Mouse (Mus musculus) G1E (cell line): Measurements from ENCODE around the gene Tnik.

Experiments
- CTCF ChIP-seq: IDR thresholded peaks from 2 replicates; pipeline ENCODE4 v1.5.1; 2012; ENCODE audit warnings: low read depth, low read length, inconsistent platforms, mixed read lengths
- GATA1 ChIP-seq: IDR thresholded peaks from 2 replicates; pipeline ENCODE4 v1.6.1; 2012; ENCODE audit warnings: borderline replicate concordance, low read length, inconsistent platforms, mixed read lengths
- GATA2 ChIP-seq: IDR thresholded peaks from 2 replicates; pipeline ENCODE4 v1.6.1; 2012; ENCODE audit warnings: low read depth, low read length, inconsistent platforms, borderline replicate concordance
- TAL1 ChIP-seq: conservative IDR thresholded peaks from 2 replicates; pipeline ENCODE4 v1.6.1; 2012; ENCODE audit warnings: low read depth, low read length, inconsistent platforms, mixed read lengths

GRCm38 (mm10) chr3:28562612-28563332 is 299.8 kb downstream of the Tnik start:
- TF ChIP-seq CTCF (no peak), TAL1 (no peak), GATA2 (no peak), GATA1 (no peak)
